Mouse (Mus musculus) liver, embryonic 11.5 days (tissue): ENCODE data around the gene Gm12887. TPM values are rescaled to one million over a fixed set of nuclear protein-coding genes. Genes with fewer than 3 reads are reported as not detected.

ENCODE experiments used
- ATAC-seq: fragments of 200-750 bp; cut with Nextera tagmentation; replicated peaks from 2 replicates; pipeline ENCODE4 v1.8.0; 2017; ENCODE audit warnings: moderate number of reproducible peaks, mild to moderate bottlenecking, moderate TSS enrichment, moderate library complexity; ENCODE audit not compliant: low FRiP score
- DNase-seq: peaks from one replicate; pipeline ENCODE4 v3.0.0-alpha.2; 2017; ENCODE audit warnings: low spot score
- H3K27ac ChIP-seq: fragments of 300-500 bp; sonication (generic); 2 replicates; pipeline ENCODE4 v1.5.1; 2014; ENCODE audit warnings: mild to moderate bottlenecking, low read depth, low read length, control low read depth
- H3K27me3 ChIP-seq: fragments of 300-500 bp; sonication (generic); replicated peaks from 2 replicates; pipeline ENCODE4 v1.6.1; 2014; ENCODE audit warnings: low read length, mixed read lengths; ENCODE audit not compliant: control insufficient read depth, insufficient read depth
- H3K36me3 ChIP-seq: fragments of 300-500 bp; sonication (generic); 2 replicates; pipeline ENCODE4 v1.6.1; 2014; ENCODE audit warnings: mild to moderate bottlenecking, low read length, moderate library complexity, mixed read lengths; ENCODE audit not compliant: control insufficient read depth, insufficient read depth
- H3K4me1 ChIP-seq: fragments of 300-500 bp; sonication (generic); replicated peaks from 2 replicates; pipeline ENCODE4 v1.6.1; 2014; ENCODE audit warnings: low read length, mixed read lengths; ENCODE audit not compliant: control insufficient read depth, insufficient read depth
- H3K4me2 ChIP-seq: fragments of 300-500 bp; sonication (generic); 2 replicates; pipeline ENCODE4 v1.6.1; 2014; ENCODE audit warnings: mild to moderate bottlenecking, control low read depth, moderate library complexity
- H3K4me3 ChIP-seq: fragments of 300-500 bp; sonication (generic); 2 replicates; pipeline ENCODE4 v1.5.1; 2014; ENCODE audit warnings: low read depth, low read length, control low read depth
- H3K9ac ChIP-seq: fragments of 300-500 bp; sonication (generic); 2 replicates; pipeline ENCODE4 v1.6.1; 2014; ENCODE audit warnings: low read depth, low read length, control low read depth
- H3K9me3 ChIP-seq: fragments of 300-500 bp; sonication (generic); 2 replicates; pipeline ENCODE4 v1.6.1; 2016; ENCODE audit warnings: low read length, inconsistent platforms, mixed read lengths; ENCODE audit not compliant: control insufficient read depth
- WGBS: fragments of 180-500 bp; shearing (Covaris S2); extraction: QIAGEN DNeasy Blood & Tissue Kit; methylation state at CpG from one replicate; pipeline ENCODE4 v1.1.7; 2014; 5-methylcytosine and 5-hydroxymethylcytosine counted together
- polyA plus RNA-seq: library from polyadenylated mRNA; unstranded; fragments of >200 nt; fragmentation: Nextera tagmentation; extraction: Ambion mirVana; gene quantifications from 2 replicates; pipeline ENCODE4 v1.2.1, GENCODE M21; 2014

The Gm12887 gene
- not detected in 2 replicates for polyA plus RNA-seq

DNA sequence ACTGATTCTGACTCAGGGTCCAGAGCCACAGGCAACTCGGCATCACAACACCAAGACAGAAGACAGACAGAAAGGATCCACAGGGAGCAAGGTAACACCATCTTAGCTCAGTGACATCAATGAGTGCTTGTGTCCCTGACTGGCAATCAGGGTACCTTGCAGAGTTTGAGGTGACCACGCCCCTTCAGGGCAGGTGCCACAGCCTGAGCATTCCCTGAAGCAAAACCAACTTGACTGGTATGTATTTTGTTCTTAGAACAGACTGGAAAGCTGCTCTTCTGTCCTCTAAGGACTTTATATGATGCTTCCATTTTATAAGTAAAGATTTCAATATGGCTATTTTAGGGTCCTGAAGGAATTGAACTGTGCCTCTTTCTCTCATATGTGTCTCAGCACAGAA, at the start of gene Gm12887:
Gene Gm12887 (minus strand): TSS at position 101 of the 400 bp plus-strand sequence.
- Histone ChIP-seq H3K36me3 (no peaks in the 10 kb centered on the region), H3K4me1 (no peaks in the 10 kb centered on the region), H3K4me2 (no peak within 1 kb of the TSS), H3K4me3 (no peak within 1 kb of the TSS), H3K9me3 (peaks cover 12% of the 10 kb centered on the region; the same call in 1 of the 2 replicates), H3K27me3 (no peaks in the 10 kb centered on the region), H3K9ac (no peak within 1 kb of the TSS), H3K27ac (no peak within 1 kb of the TSS)
- no peak for DNase-seq
- no peak for ATAC-seq
- 38% methylated on average over 2 of the region's 2 CpGs for WGBS

DNA sequence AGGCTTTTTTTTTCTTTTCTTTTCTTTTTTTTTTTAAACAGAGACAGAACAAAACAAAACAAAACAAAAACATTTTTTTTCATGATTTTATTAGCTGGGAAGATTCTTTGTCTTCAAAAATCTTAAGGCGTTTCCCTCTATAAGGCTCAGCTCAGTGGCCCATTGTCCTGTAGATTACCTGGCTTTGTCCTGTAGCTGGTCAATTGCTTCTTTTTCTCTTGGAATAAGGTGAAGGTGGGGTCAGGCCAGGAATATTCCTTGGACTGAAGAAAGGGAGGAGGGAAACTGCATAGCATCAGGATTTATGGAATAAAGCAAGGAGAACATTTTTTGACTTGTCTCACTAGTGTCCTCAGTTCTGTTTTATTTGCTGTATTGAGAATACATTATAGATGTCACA, 35.1 kb upstream of the Gm12887 start:
- no peak overlapping the region for H3K4me2 ChIP-seq
- peaks cover 3% of the 10 kb centered on the region; the same call in 1 of the 2 replicates for H3K9me3 ChIP-seq
- H3K36me3 ChIP-seq, result no peaks in the 10 kb centered on the region
- H3K27ac ChIP-seq, result no peak overlapping the region
- 88% methylated on average over 1 of the region's 1 CpGs for WGBS
- no peak overlapping the region for H3K4me3 ChIP-seq
- H3K9ac ChIP-seq, result no peak overlapping the region
- no peak for DNase-seq
- H3K4me1 ChIP-seq, result no peaks in the 10 kb centered on the region
- H3K27me3 ChIP-seq, result no peaks in the 10 kb centered on the region
- ATAC-seq, result no peak

Other genes with a start within 250 kb of the Gm12887 start
- not detected in 2 replicates for gene Gm12886, start 199.0 kb downstream of the Gm12887 start, polyA plus RNA-seq